Mouse (Mus musculus) stomach, embryonic 16.5 days (tissue): Measurements from ENCODE around the gene Adssl1. TPM values are rescaled to one million over a fixed set of nuclear protein-coding genes. Genes with fewer than 3 reads are reported as not detected.

Source experiments
- ATAC-seq: fragments of 200-750 bp; cut with Nextera tagmentation; 2 replicates; pipeline ENCODE4 v1.8.0; 2017; ENCODE audit warnings: moderate number of reproducible peaks, moderate TSS enrichment; ENCODE audit not compliant: insufficient read depth, low FRiP score
- H3K27ac ChIP-seq: fragments of 300-500 bp; sonication (generic); 2 replicates; pipeline ENCODE4 v1.5.1; 2014; ENCODE audit warnings: low read length
- H3K27me3 ChIP-seq: fragments of 300-500 bp; sonication (generic); 2 replicates; pipeline ENCODE4 v1.6.1; 2014; ENCODE audit warnings: low read length, control low read depth, mixed read lengths; ENCODE audit not compliant: control insufficient read depth, insufficient read depth
- H3K36me3 ChIP-seq: fragments of 300-500 bp; sonication (generic); 2 replicates; pipeline ENCODE4 v1.6.1; 2014; ENCODE audit warnings: low read length; ENCODE audit not compliant: control insufficient read depth, insufficient read depth
- H3K4me1 ChIP-seq: fragments of 300-500 bp; sonication (generic); 2 replicates; pipeline ENCODE4 v1.6.1; 2014; ENCODE audit warnings: low read length, control low read depth, mixed read lengths; ENCODE audit not compliant: control insufficient read depth, insufficient read depth
- H3K4me2 ChIP-seq: fragments of 300-500 bp; sonication (generic); 2 replicates; pipeline ENCODE4 v1.6.1; 2014; ENCODE audit warnings: low read depth, low read length, mixed read lengths
- H3K4me3 ChIP-seq: fragments of 300-500 bp; sonication (generic); replicated peaks from 2 replicates; pipeline ENCODE4 v1.5.1; 2014; ENCODE audit warnings: mild to moderate bottlenecking, low read length
- H3K9ac ChIP-seq: fragments of 300-500 bp; sonication (generic); 2 replicates; pipeline ENCODE4 v1.6.1; 2014; ENCODE audit warnings: low read length
- H3K9me3 ChIP-seq: fragments of 300-500 bp; sonication (generic); replicated peaks from 2 replicates; pipeline ENCODE4 v1.6.1; 2016; ENCODE audit warnings: low read length, control low read depth; ENCODE audit not compliant: control insufficient read depth
- WGBS: fragments of 180-500 bp; shearing (Covaris S2); extraction: QIAGEN DNeasy Blood & Tissue Kit; methylation state at CpG from one replicate; pipeline ENCODE4 v1.1.7; 2014; 5-methylcytosine and 5-hydroxymethylcytosine counted together
- polyA plus RNA-seq: library from polyadenylated mRNA; unstranded; fragments of >200 nt; fragmentation: Nextera tagmentation; extraction: Ambion mirVana; gene quantifications from 2 replicates; pipeline ENCODE4 v1.2.1, GENCODE M21; 2015

Gene Adssl1
- polyA plus RNA-seq, 1 experiment from 2014 or later = 10.3 TPM

DNA sequence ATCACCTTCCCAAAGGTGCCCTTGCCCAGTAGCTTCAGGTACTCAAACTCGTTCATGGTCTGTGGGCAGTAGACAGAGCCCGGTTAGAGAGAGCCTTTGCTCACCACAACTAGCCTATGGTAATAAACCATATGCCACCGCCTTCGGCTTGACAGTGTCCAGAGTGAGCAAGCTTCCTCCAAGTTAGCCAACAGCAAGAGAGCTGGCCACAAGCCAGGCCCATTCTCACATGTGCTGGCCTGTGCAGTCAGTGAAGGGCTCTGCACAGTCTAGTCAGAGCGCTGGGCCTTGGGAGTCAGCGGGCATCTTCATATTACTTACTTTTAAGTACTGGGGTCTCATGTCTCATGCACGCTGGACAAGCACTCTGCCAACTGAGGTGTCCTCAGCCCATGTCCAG lies 38.8 kb downstream of the Adssl1 start:
- H3K4me2 ChIP-seq = no peak overlapping the region
- peaks cover 41% of the 10 kb centered on the region for H3K36me3 ChIP-seq
- H3K4me3 ChIP-seq = no peak overlapping the region
- no peak overlapping the region for H3K27ac ChIP-seq
- H3K4me1 ChIP-seq = peaks cover 46% of the 10 kb centered on the region
- H3K27me3 ChIP-seq = no peaks in the 10 kb centered on the region
- WGBS = 83% methylated on average over 7 of the region's 7 CpGs
- no peak for ATAC-seq
- H3K9ac ChIP-seq = no peak overlapping the region
- H3K9me3 ChIP-seq = no peaks in the 10 kb centered on the region

DNA sequence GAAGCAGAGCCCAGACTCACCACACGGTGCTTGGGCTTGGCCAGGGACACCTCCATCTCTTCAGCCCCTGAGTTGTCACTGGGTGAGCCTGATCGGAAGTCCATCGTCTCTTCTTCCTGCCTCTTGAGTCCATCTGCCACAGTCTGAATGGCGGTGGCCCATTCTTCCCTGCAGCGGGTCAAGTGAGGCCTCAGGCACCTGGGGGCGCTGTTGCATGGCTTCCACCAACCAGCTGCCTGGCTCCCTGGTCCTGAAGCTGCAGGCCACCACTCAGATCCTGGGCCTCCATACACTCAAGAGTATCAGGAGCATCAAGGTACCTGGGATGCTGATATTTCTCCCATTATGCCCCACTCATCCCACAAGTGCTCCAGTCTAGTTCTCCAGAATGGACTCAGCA lies 39.3 kb downstream of the Adssl1 start:
- Histone ChIP-seq H3K9ac (no peak overlapping the region), H3K27me3 (no peaks in the 10 kb centered on the region), H3K4me2 (no peak overlapping the region), H3K27ac (no peak overlapping the region), H3K36me3 (peaks cover 41% of the 10 kb centered on the region), H3K4me1 (peaks cover 46% of the 10 kb centered on the region), H3K9me3 (no peaks in the 10 kb centered on the region), H3K4me3 (no peak overlapping the region)
- 87% methylated on average over 6 of the region's 6 CpGs for WGBS
- ATAC-seq = no peak

DNA sequence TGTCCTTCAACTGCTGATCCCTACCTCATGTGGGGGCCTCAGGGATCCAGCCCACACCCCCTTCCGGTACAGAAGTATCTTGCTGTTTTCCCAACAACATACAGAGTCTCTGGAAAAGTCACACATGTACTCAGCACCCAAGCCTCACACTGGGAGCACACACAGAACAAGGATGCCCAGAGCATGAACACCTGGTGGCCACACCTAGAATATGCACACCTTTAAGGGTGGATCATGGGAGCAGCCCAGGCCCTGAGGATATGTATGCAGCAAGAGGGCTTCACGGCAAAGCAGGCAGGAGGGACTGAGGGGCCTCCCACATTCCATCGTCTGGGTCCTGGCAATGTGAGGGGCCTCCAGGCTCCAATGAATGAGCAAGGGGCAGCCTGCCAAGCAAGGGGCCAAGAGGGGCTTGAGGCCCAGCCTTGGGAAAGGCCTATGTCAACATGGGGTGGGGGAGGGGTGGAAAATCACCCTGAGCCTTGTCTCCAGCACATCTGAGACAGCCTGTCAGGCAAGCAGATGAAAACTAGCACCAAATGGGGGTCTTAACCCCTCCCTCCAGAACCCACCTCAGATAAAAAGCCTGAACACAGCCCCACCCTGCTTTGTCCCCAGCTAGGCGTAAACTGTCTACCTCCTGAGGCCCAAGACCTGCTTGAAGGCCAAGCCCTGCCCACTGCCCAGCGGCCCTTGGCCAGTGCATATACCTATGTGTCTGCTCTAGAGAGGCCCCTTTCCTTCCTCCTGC lies 40.9 kb downstream of the Adssl1 start:
- H3K36me3 ChIP-seq = peaks cover 30% of the 10 kb centered on the region
- H3K27ac ChIP-seq = peak overlapping the region; percentile 93
- peak; percentile 82 for ATAC-seq
- H3K9me3 ChIP-seq = no peaks in the 10 kb centered on the region
- no peaks in the 10 kb centered on the region for H3K27me3 ChIP-seq
- H3K4me3 ChIP-seq = 0 out of 2 replicates have a peak overlapping the region, but pooled peaks have one; percentile 9
- peak overlapping the region; percentile 46 for H3K4me2 ChIP-seq
- peaks cover 62% of the 10 kb centered on the region for H3K4me1 ChIP-seq
- H3K9ac ChIP-seq = peak overlapping the region; percentile 62
- 19% methylated on average over 5 of the region's 5 CpGs for whole genome bisulfite sequencing

GRCm38 (mm10) chr12:112661327-112661605 lies 41.4 kb downstream of the Adssl1 start:
- Histone ChIP-seq H3K4me1 (peaks cover 67% of the 10 kb centered on the region), H3K4me2 (peak overlapping the region; percentile 46; the same call in 1 of the 2 replicates), H3K27ac (peak overlapping the region; percentile 93), H3K36me3 (peaks cover 26% of the 10 kb centered on the region), H3K27me3 (no peaks in the 10 kb centered on the region), H3K4me3 (0 out of 2 replicates have a peak overlapping the region, but pooled peaks have one; percentile 9), H3K9me3 (no peaks in the 10 kb centered on the region), H3K9ac (peak overlapping the region; percentile 62)
- WGBS = 82% methylated on average over 3 of the region's 3 CpGs
- 0 out of 2 replicates have a peak, but pooled peaks have one; percentile 1 for ATAC-seq

GRCm38 (mm10) chr12:112661851-112662250 lies 42.0 kb downstream of the Adssl1 start:
- peaks cover 22% of the 10 kb centered on the region for H3K36me3 ChIP-seq
- H3K9ac ChIP-seq = peak overlapping the region; percentile 62
- H3K4me1 ChIP-seq = peaks cover 72% of the 10 kb centered on the region
- H3K9me3 ChIP-seq = no peaks in the 10 kb centered on the region
- H3K4me3 ChIP-seq = no peak overlapping the region
- H3K27me3 ChIP-seq = no peaks in the 10 kb centered on the region
- H3K27ac ChIP-seq = peak overlapping the region; percentile 93
- H3K4me2 ChIP-seq = no peak overlapping the region
- WGBS = 78% methylated on average over 9 of the region's 9 CpGs
- no peak for ATAC-seq

GRCm38 (mm10) chr12:112663303-112663702 lies 43.5 kb downstream of the Adssl1 start:
- WGBS = 79% methylated on average over 11 of the region's 11 CpGs
- Histone ChIP-seq H3K4me3 (no peak overlapping the region), H3K27me3 (no peaks in the 10 kb centered on the region), H3K4me2 (no peak overlapping the region), H3K4me1 (peaks cover 81% of the 10 kb centered on the region), H3K36me3 (peaks cover 16% of the 10 kb centered on the region), H3K9ac (peak overlapping the region; percentile 32; the same call in 1 of the 2 replicates), H3K27ac (peak overlapping the region; percentile 29), H3K9me3 (no peaks in the 10 kb centered on the region)
- ATAC-seq = no peak

DNA sequence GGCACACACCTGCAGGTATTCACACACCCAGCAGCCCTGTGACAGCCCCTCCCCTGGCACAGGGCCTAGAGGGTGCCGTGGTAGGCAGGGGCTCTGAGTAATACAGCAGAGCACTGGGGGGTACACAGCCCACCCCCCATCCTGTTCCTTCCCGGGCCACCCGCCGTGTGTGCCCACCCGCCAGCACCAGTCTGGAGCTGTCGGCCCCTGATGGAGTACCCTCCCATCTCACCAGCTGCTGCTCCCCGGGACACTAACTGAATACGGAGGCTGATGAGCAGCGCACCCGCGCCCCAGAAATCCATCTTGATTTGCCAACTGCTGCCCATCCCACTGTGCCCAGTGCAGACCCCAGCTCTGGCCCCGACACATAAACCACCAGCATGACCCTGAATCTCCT lies 43.9 kb downstream of the Adssl1 start:
- Histone ChIP-seq H3K27me3 (no peaks in the 10 kb centered on the region), H3K4me1 (peaks cover 85% of the 10 kb centered on the region), H3K4me3 (no peak overlapping the region), H3K4me2 (no peak overlapping the region), H3K27ac (peak overlapping the region; percentile 43), H3K36me3 (peaks cover 16% of the 10 kb centered on the region), H3K9me3 (no peaks in the 10 kb centered on the region), H3K9ac (peak overlapping the region; percentile 32)
- 75% methylated on average over 12 of the region's 12 CpGs for WGBS
- ATAC-seq = no peak

- H3K36me3 ChIP-seq = peaks cover 17% of the 10 kb centered on the region
- H3K4me1 ChIP-seq = peaks cover 90% of the 10 kb centered on the region
- no peak for ATAC-seq
Measured at GRCm38 (mm10) chr12:112664124-112664523, 44.3 kb downstream of the Adssl1 start.

GRCm38 (mm10) chr12:112664656-112665055 lies 44.8 kb downstream of the Adssl1 start:
- Histone ChIP-seq H3K36me3 (peaks cover 17% of the 10 kb centered on the region), H3K4me1 (peaks cover 90% of the 10 kb centered on the region), H3K27me3 (no peaks in the 10 kb centered on the region), H3K4me3 (no peak overlapping the region), H3K27ac (peak overlapping the region; percentile 76), H3K9me3 (no peaks in the 10 kb centered on the region), H3K4me2 (no peak overlapping the region), H3K9ac (peak overlapping the region; percentile 58; the same call in 1 of the 2 replicates)
- no peak for ATAC-seq
- 28% methylated on average over 5 of the region's 5 CpGs for WGBS

More at GRCm38 (mm10) chr12:112664124-112664523, 44.3 kb downstream of the Adssl1 start:
- Histone ChIP-seq H3K27ac (peak overlapping the region; percentile 43; the same call in 1 of the 2 replicates), H3K9ac (peak overlapping the region; percentile 31; the same call in 1 of the 2 replicates), H3K9me3 (no peaks in the 10 kb centered on the region), H3K4me2 (no peak overlapping the region), H3K27me3 (no peaks in the 10 kb centered on the region), H3K4me3 (no peak overlapping the region)
- WGBS = 53% methylated on average over 2 of the region's 2 CpGs
